Mouse (Mus musculus): Measurements from ENCODE around the gene Klhl24. TPM values are rescaled to one million over a fixed set of nuclear protein-coding genes. Genes with fewer than 3 reads are reported as not detected.

Klhl24 gene
- polyA plus RNA-seq, 1 experiment from 2014 or later = 15.3 TPM

Other genes with a start within 250 kb of the Klhl24 start
- 15.2 to 25.6 TPM (median 16.3 TPM) in 3 replicates for gene Klhl6, start 114.5 kb upstream of the Klhl24 start, polyA plus RNA-seq (2018)
- 8.0 to 8.7 TPM (median 8.4 TPM) in 3 replicates for gene Yeats2, start 43.5 kb downstream of the Klhl24 start, polyA plus RNA-seq (2018)
- gene Map6d1, start 143.8 kb downstream of the Klhl24 start, polyA plus RNA-seq (2018) = 0.11 TPM in 1 of 3 replicates, not detected in the others
- 68.3 to 135 TPM (median 69.6 TPM) in 3 replicates for gene Parl, start 204.8 kb downstream of the Klhl24 start, polyA plus RNA-seq (2018)
- 0.04 TPM in 1 of 3 replicates, not detected in the others for gene Cyp2ab1, start 227.9 kb downstream of the Klhl24 start, polyA plus RNA-seq (2018)